Mouse (Mus musculus) ES-Bruce4 (cell line): Measurements from ENCODE around the gene Tedc1.

ENCODE experiments used
- CTCF ChIP-seq: IDR thresholded peaks from one replicate; pipeline ENCODE4 v1.8.1; 2011; ENCODE audit warnings: low read depth, low read length
- POLR2A ChIP-seq: IDR thresholded peaks from one replicate; pipeline ENCODE4 v1.8.1; 2011; ENCODE audit warnings: low read length; ENCODE audit not compliant: insufficient read depth

- no peak for TF ChIP-seq CTCF
- no peak for TF ChIP-seq POLR2A
These were observed 49.2 kb downstream of the Tedc1 start for GRCm38 (mm10) chr12:113205251-113205942.
